Mouse (Mus musculus): ENCODE data around the gene Gm43720. TPM values are rescaled to one million over a fixed set of nuclear protein-coding genes. Genes with fewer than 3 reads are reported as not detected.
"Not testable (repeated sequence)": the region's sequence is repeated elsewhere in the genome, so short reads cannot be mapped to it uniquely, and the experiment has no call there.

The Gm43720 gene
- polyA plus RNA-seq, 1 experiment from 2014 or later, result 0.15 TPM

- Histone ChIP-seq H3K4me3 (replicated peaks; ENCODE audit: low read length) (no peak overlapping the region), H3K36me3 (replicated peaks; ENCODE audit: control insufficient read depth, insufficient read depth) (no peaks in the 10 kb centered on the region), H3K27ac (no peak overlapping the region), H3K4me1 (replicated peaks; ENCODE audit: control insufficient read depth, insufficient read depth, low read length) (no peaks in the 10 kb centered on the region), H3K9me3 (ENCODE audit: control insufficient read depth, low read length) (no peaks in the 10 kb centered on the region), H3K9ac (no peak overlapping the region), H3K4me2 (replicated peaks) (no peak overlapping the region), H3K27me3 (ENCODE audit: control insufficient read depth, insufficient read depth, low read length) (no peaks in the 10 kb centered on the region)
- DNase-seq (ENCODE audit: low spot score) (no peak), ATAC-seq (ENCODE audit: low FRiP score) (no peak)
- WGBS, result 91% methylated on average over 3 of the region's 3 CpGs
Measured at GRCm38 (mm10) chr5:138229511-138229910, 50.2 kb downstream of the Gm43720 start.

DNA sequence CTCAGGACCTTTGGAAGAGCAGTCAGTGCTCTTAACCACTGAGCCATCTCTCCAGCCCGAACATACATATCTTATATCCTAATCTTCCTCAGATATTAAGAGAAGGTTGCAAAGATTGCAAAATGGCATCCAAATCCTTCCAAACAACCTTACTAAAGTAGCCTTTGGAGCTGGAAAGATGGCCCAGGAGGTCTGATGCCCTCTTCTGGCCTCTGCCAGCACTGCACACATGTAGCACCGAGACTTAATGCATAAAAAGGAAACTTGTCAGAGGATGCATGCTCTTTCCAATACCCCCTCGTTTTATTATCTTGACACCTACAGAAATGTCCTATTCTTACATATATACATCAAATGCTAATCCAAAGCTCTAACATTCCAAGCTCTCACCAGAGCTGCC lies 51.7 kb downstream of the Gm43720 start:
- whole genome bisulfite sequencing, result 51% methylated on average over 3 of the region's 3 CpGs
- H3K4me3 ChIP-seq (replicated peaks; ENCODE audit: low read length), result no peak overlapping the region

DNA sequence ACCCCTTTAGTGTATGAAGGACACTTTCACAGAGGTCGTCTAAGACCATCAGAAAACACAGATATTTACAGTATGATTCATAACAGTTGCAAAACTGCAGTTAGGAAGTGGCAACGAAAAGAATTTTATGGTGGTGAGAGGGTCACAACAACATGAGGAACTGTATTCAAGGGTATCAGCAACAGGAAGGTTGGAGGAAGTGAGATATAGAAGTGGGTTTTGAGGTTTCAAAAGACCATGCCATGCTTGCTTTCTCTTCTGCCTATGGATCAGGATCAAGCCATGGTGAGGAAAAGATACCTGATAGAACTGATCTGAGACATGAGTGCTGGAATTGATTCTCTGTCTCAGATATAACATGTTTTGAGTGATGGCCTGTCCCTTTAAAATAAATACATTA lies 52.4 kb downstream of the Gm43720 start:
- DNase-seq (ENCODE audit: low spot score) (no peak), ATAC-seq (ENCODE audit: low FRiP score) (no peak)
- Histone ChIP-seq H3K36me3 (replicated peaks; ENCODE audit: control insufficient read depth, insufficient read depth) (no peaks in the 10 kb centered on the region), H3K9ac (no peak overlapping the region), H3K4me1 (replicated peaks; ENCODE audit: control insufficient read depth, insufficient read depth, low read length) (no peaks in the 10 kb centered on the region), H3K4me3 (replicated peaks; ENCODE audit: low read length) (no peak overlapping the region), H3K27me3 (ENCODE audit: control insufficient read depth, insufficient read depth, low read length) (no peaks in the 10 kb centered on the region), H3K9me3 (ENCODE audit: control insufficient read depth, low read length) (no peaks in the 10 kb centered on the region), H3K27ac (no peak overlapping the region), H3K4me2 (replicated peaks) (no peak overlapping the region)
- 74% methylated on average over 2 of the region's 2 CpGs for WGBS

More for the DNA sequence above, 51.7 kb downstream of the Gm43720 start:
- DNase-seq (ENCODE audit: low spot score) (no peak), ATAC-seq (ENCODE audit: low FRiP score) (no peak)
- Histone ChIP-seq H3K36me3 (replicated peaks; ENCODE audit: control insufficient read depth, insufficient read depth) (no peaks in the 10 kb centered on the region), H3K27me3 (ENCODE audit: control insufficient read depth, insufficient read depth, low read length) (no peaks in the 10 kb centered on the region), H3K9ac (no peak overlapping the region), H3K9me3 (ENCODE audit: control insufficient read depth, low read length) (no peaks in the 10 kb centered on the region), H3K27ac (no peak overlapping the region), H3K4me2 (replicated peaks) (no peak overlapping the region), H3K4me1 (replicated peaks; ENCODE audit: control insufficient read depth, insufficient read depth, low read length) (no peaks in the 10 kb centered on the region)

- Histone ChIP-seq H3K27me3 (ENCODE audit: control insufficient read depth, insufficient read depth, low read length) (no peaks in the 10 kb centered on the region), H3K36me3 (replicated peaks; ENCODE audit: control insufficient read depth, insufficient read depth) (no peaks in the 10 kb centered on the region), H3K4me3 (replicated peaks; ENCODE audit: low read length) (no peak overlapping the region), H3K9me3 (ENCODE audit: control insufficient read depth, low read length) (no peaks in the 10 kb centered on the region), H3K9ac (no peak overlapping the region), H3K4me2 (replicated peaks) (no peak overlapping the region), H3K4me1 (replicated peaks; ENCODE audit: control insufficient read depth, insufficient read depth, low read length) (no peaks in the 10 kb centered on the region), H3K27ac (no peak overlapping the region)
- DNase-seq (ENCODE audit: low spot score) (no peak), ATAC-seq (ENCODE audit: low FRiP score) (no peak)
- WGBS, result 78% methylated on average over 4 of the region's 4 CpGs
Measured at GRCm38 (mm10) chr5:138226491-138226890, 53.3 kb downstream of the Gm43720 start.

DNA sequence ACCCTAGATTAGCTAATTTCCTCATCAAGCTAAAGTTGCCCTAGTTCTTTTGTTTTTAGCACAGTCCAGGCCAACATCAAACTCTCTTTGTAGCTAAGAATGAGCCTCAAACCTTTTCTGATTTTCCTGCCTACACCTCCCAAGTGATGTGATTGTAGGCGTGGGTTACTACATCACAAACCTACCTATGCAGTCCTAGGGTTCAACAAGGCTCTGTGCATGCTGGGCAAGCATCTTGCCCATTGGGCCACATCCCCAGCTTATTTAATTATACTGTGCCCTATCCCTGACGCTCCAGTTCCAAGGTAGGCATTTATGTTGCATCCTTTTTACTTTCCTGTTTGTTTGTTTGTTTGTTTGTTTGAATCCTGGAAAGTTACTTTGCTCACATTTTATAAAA lies 54.1 kb downstream of the Gm43720 start, which contains the start of gene Nxpe5:
Nxpe5 (plus strand) TSS at position 199 of the 400 bp plus-strand sequence.
- 66% methylated on average over 2 of the region's 2 CpGs for WGBS
- ATAC-seq (ENCODE audit: low FRiP score) (no peak), DNase-seq (ENCODE audit: low spot score) (no peak)
- no peaks in the 10 kb centered on the region for H3K36me3 ChIP-seq (replicated peaks; ENCODE audit: control insufficient read depth, insufficient read depth)
- no peak within 1 kb of the TSS for H3K27ac ChIP-seq
- no peak within 1 kb of the TSS for H3K9ac ChIP-seq
- no peak within 1 kb of the TSS for H3K4me3 ChIP-seq (replicated peaks; ENCODE audit: low read length)
- H3K4me2 ChIP-seq (replicated peaks), result no peak within 1 kb of the TSS
- H3K27me3 ChIP-seq (ENCODE audit: control insufficient read depth, insufficient read depth, low read length), result no peaks in the 10 kb centered on the region
- H3K9me3 ChIP-seq (ENCODE audit: control insufficient read depth, low read length), result no peaks in the 10 kb centered on the region
- H3K4me1 ChIP-seq (replicated peaks; ENCODE audit: control insufficient read depth, insufficient read depth, low read length), result no peaks in the 10 kb centered on the region

DNA sequence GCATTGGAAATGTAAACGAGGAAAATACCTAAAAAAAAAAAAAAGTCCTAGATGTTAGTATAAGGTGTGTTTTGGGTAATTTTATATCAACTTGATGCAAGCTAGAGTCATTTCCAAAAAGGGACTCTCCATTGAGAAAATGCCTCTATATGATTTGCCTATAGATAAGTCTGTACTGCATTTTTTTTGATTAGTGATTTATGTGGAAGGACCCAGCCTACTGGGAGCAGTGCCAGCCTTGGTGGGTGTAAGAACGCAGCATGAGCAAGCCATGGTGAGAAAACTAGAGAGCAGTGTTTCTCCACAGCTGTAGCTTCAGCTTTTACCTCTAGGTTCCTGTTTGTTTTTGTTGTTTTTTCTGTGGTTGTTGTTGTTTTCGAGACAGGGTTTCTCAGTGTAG lies 56.5 kb downstream of the Gm43720 start:
- H3K27me3 ChIP-seq (ENCODE audit: control insufficient read depth, insufficient read depth, low read length), result no peaks in the 10 kb centered on the region
- DNase-seq (ENCODE audit: low spot score) (no peak), ATAC-seq (ENCODE audit: low FRiP score) (no peak)
- H3K4me1 ChIP-seq (replicated peaks; ENCODE audit: control insufficient read depth, insufficient read depth, low read length), result no peaks in the 10 kb centered on the region
- H3K9me3 ChIP-seq (ENCODE audit: control insufficient read depth, low read length), result no peaks in the 10 kb centered on the region
- no peak overlapping the region for H3K4me3 ChIP-seq (replicated peaks; ENCODE audit: low read length)
- no peak overlapping the region for H3K27ac ChIP-seq
- H3K4me2 ChIP-seq (replicated peaks), result no peak overlapping the region
- H3K36me3 ChIP-seq (replicated peaks; ENCODE audit: control insufficient read depth, insufficient read depth), result no peaks in the 10 kb centered on the region
- no peak overlapping the region for H3K9ac ChIP-seq
- WGBS, result 68% methylated on average over 3 of the region's 3 CpGs

DNA sequence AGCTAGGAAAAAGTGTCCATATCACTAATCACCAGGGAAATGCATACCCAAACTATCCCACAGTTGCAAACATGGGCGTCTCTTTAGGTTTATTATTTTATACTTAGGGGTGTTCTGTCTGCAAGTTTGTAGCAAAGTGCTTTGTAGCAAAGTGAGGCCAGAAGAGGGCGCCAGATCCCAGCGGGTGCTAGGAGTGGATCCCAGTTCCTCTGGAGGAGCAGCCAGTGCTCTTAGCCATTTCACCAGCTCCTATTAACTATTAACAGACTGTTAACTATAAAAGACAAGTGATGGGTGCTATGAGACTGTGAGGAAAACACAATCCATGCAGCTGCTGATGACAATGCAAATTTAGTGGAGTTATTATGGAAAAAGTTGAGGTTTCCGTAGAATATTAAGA lies 57.6 kb downstream of the Gm43720 start:
- Histone ChIP-seq H3K4me2 (replicated peaks) (no peak overlapping the region), H3K9me3 (ENCODE audit: control insufficient read depth, low read length) (no peaks in the 10 kb centered on the region), H3K27ac (no peak overlapping the region), H3K36me3 (replicated peaks; ENCODE audit: control insufficient read depth, insufficient read depth) (no peaks in the 10 kb centered on the region), H3K27me3 (ENCODE audit: control insufficient read depth, insufficient read depth, low read length) (no peaks in the 10 kb centered on the region), H3K4me3 (replicated peaks; ENCODE audit: low read length) (no peak overlapping the region), H3K4me1 (replicated peaks; ENCODE audit: control insufficient read depth, insufficient read depth, low read length) (no peaks in the 10 kb centered on the region), H3K9ac (no peak overlapping the region)
- peak; percentile 78 for DNase-seq (ENCODE audit: low spot score)
- no peak for ATAC-seq (ENCODE audit: low FRiP score)
- WGBS, result 27% methylated on average over 4 of the region's 4 CpGs

- Histone ChIP-seq H3K27me3 (ENCODE audit: control insufficient read depth, insufficient read depth, low read length) (no peaks in the 10 kb centered on the region), H3K4me3 (replicated peaks; ENCODE audit: low read length) (no peak overlapping the region), H3K4me2 (replicated peaks) (no peak overlapping the region), H3K9ac (no peak overlapping the region), H3K27ac (no peak overlapping the region), H3K36me3 (replicated peaks; ENCODE audit: control insufficient read depth, insufficient read depth) (no peaks in the 10 kb centered on the region), H3K9me3 (ENCODE audit: control insufficient read depth, low read length) (no peaks in the 10 kb centered on the region), H3K4me1 (replicated peaks; ENCODE audit: control insufficient read depth, insufficient read depth, low read length) (no peaks in the 10 kb centered on the region)
- DNase-seq (ENCODE audit: low spot score) (no peak), ATAC-seq (ENCODE audit: low FRiP score) (no peak)
- WGBS, result 95% methylated on average over 2 of the region's 2 CpGs
Measured at GRCm38 (mm10) chr5:138219864-138220263, 59.9 kb downstream of the Gm43720 start.

GRCm38 (mm10) chr5:138216632-138217031 lies 63.1 kb downstream of the Gm43720 start:
- 93% methylated on average over 13 of the region's 13 CpGs for WGBS
- not testable (repeated sequence) for H3K9ac ChIP-seq; H3K27ac ChIP-seq; H3K36me3 ChIP-seq (replicated peaks; ENCODE audit: control insufficient read depth, insufficient read depth); H3K27me3 ChIP-seq (ENCODE audit: control insufficient read depth, insufficient read depth, low read length); DNase-seq (ENCODE audit: low spot score); H3K4me1 ChIP-seq (replicated peaks; ENCODE audit: control insufficient read depth, insufficient read depth, low read length); ATAC-seq (ENCODE audit: low FRiP score); H3K4me2 ChIP-seq (replicated peaks); H3K9me3 ChIP-seq (ENCODE audit: control insufficient read depth, low read length); H3K4me3 ChIP-seq (replicated peaks; ENCODE audit: low read length)
